In genomic region chr10:97626543-97626942, GRCm38 (mm10) we compare ENCODE assay signal across 17 mouse cellular contexts. TPM values are rescaled to one million over a fixed set of nuclear protein-coding genes. Genes with fewer than 3 reads are reported as not detected.
"Had no signal": no experiment of that assay in that cellular context is flagged by ENCODE, and none has a peak within 500 bp of the region (broad histone marks: within the 10 kb centered on the region; RNA-seq: fewer than 3 reads in every experiment).

No protein-coding gene starts in this region.

- H3K9ac ChIP-seq: kidney, embryonic 15.5 days; liver, embryonic 13.5 days; liver, postnatal 0 days; lung, embryonic 15.5 days; neural tube, embryonic 12.5 days; stomach, embryonic 15.5 days had no signal

- H3K4me3 ChIP-seq: kidney, embryonic 15.5 days; liver, embryonic 13.5 days; lung, embryonic 15.5 days; neural tube, embryonic 12.5 days; stomach, embryonic 15.5 days had no signal

- H3K9me3 ChIP-seq: kidney, embryonic 15.5 days; liver, embryonic 13.5 days; lung, embryonic 15.5 days; neural tube, embryonic 12.5 days; stomach, embryonic 15.5 days had no signal

- H3K27ac ChIP-seq: kidney, embryonic 15.5 days; liver, embryonic 13.5 days; lung, embryonic 15.5 days; neural tube, embryonic 12.5 days had no signal

- ATAC-seq: liver, postnatal 0 days had no signal

- H3K4me1 ChIP-seq: kidney, embryonic 15.5 days; liver, embryonic 13.5 days; lung, embryonic 15.5 days; neural tube, embryonic 12.5 days; stomach, embryonic 15.5 days had no signal

- H3K36me3 ChIP-seq: kidney, embryonic 15.5 days; liver, embryonic 13.5 days; lung, embryonic 15.5 days; neural tube, embryonic 12.5 days; stomach, embryonic 15.5 days had no signal

- H3K27me3 ChIP-seq: kidney, embryonic 15.5 days; liver, embryonic 13.5 days; lung, embryonic 15.5 days; neural tube, embryonic 12.5 days; stomach, embryonic 15.5 days had no signal

- DNase-seq: kidney, adult 18-20 months; kidney, postnatal 25 days; layer of hippocampus, adult 9-11 months; layer of hippocampus, postnatal 36 days; liver; liver, embryonic 13.5 days; liver, postnatal 0 days; midbrain, embryonic 14.5 days; right cerebral cortex, postnatal 4 days; thymus, adult 2 months; thymus, postnatal 25 days had no signal

- H3K4me2 ChIP-seq: kidney, embryonic 15.5 days; liver, embryonic 13.5 days; lung, embryonic 15.5 days; neural tube, embryonic 12.5 days; stomach, embryonic 15.5 days had no signal

RNA-seq across cellular contexts. Expression of gene Epyc, which starts 17.3 kb away (rescaled TPM):
- polyA plus RNA-seq: liver, embryonic 13.5 days; liver, postnatal 0 days; midbrain, embryonic 14.5 days; spleen, adult 2 months had no signal

RNA-seq across cellular contexts. Expression of gene Kera, which starts 19.9 kb away (rescaled TPM):
- polyA plus RNA-seq: liver, postnatal 0 days; spleen, adult 2 months; testis, adult 2 months; thymus, adult 2 months had no signal
